Mouse (Mus musculus) heart, embryonic 16.5 days (tissue): ENCODE data around the gene Prss32. TPM values are rescaled to one million over a fixed set of nuclear protein-coding genes. Genes with fewer than 3 reads are reported as not detected.

ENCODE experiments used
- ATAC-seq: fragments of 200-750 bp; cut with Nextera tagmentation; replicated peaks from 2 replicates; pipeline ENCODE4 v1.8.0; 2017; ENCODE audit warnings: moderate number of reproducible peaks; ENCODE audit not compliant: insufficient read depth, low FRiP score; ENCODE audit errors: extremely low read depth
- H3K27ac ChIP-seq: fragments of 300-500 bp; sonication (generic); 2 replicates; pipeline ENCODE4 v1.5.1; 2014; ENCODE audit warnings: mild to moderate bottlenecking, low read length, control low read depth, moderate library complexity
- H3K27me3 ChIP-seq: fragments of 300-500 bp; sonication (generic); 2 replicates; pipeline ENCODE4 v1.6.1; 2014; ENCODE audit warnings: low read length, mixed read lengths; ENCODE audit not compliant: control insufficient read depth, insufficient read depth
- H3K36me3 ChIP-seq: fragments of 300-500 bp; sonication (generic); 2 replicates; pipeline ENCODE4 v1.6.1; 2014; ENCODE audit not compliant: control insufficient read depth, insufficient read depth
- H3K4me1 ChIP-seq: fragments of 300-500 bp; sonication (generic); 2 replicates; pipeline ENCODE4 v1.6.1; 2014; ENCODE audit warnings: low read length, mixed read lengths; ENCODE audit not compliant: control insufficient read depth, insufficient read depth
- H3K4me2 ChIP-seq: fragments of 300-500 bp; sonication (generic); 2 replicates; pipeline ENCODE4 v1.6.1; 2014; ENCODE audit warnings: low read depth, mild to moderate bottlenecking, control low read depth, low read length
- H3K4me3 ChIP-seq: fragments of 300-500 bp; sonication (generic); 2 replicates; pipeline ENCODE4 v1.5.1; 2014; ENCODE audit warnings: mild to moderate bottlenecking, control low read depth, low read length
- H3K9ac ChIP-seq: fragments of 300-500 bp; sonication (generic); 2 replicates; pipeline ENCODE4 v1.6.1; 2014; ENCODE audit warnings: low read length, control low read depth
- H3K9me3 ChIP-seq: fragments of 300-500 bp; sonication (generic); replicated peaks from 2 replicates; pipeline ENCODE4 v1.6.1; 2016; ENCODE audit warnings: low read length; ENCODE audit not compliant: control insufficient read depth
- whole genome bisulfite sequencing: fragments of 180-500 bp; shearing (Covaris S2); extraction: QIAGEN DNeasy Blood & Tissue Kit; methylation state at CpG from one replicate; pipeline ENCODE4 v1.1.7; 2014; 5-methylcytosine and 5-hydroxymethylcytosine counted together
- polyA plus RNA-seq: library from polyadenylated mRNA; unstranded; fragments of >200 nt; fragmentation: Nextera tagmentation; extraction: Ambion mirVana; gene quantifications from 2 replicates; pipeline ENCODE4 v1.2.1, GENCODE M21; 2015

Prss32 gene
- polyA plus RNA-seq, 1 experiment from 2014 or later = 0.50 TPM

DNA sequence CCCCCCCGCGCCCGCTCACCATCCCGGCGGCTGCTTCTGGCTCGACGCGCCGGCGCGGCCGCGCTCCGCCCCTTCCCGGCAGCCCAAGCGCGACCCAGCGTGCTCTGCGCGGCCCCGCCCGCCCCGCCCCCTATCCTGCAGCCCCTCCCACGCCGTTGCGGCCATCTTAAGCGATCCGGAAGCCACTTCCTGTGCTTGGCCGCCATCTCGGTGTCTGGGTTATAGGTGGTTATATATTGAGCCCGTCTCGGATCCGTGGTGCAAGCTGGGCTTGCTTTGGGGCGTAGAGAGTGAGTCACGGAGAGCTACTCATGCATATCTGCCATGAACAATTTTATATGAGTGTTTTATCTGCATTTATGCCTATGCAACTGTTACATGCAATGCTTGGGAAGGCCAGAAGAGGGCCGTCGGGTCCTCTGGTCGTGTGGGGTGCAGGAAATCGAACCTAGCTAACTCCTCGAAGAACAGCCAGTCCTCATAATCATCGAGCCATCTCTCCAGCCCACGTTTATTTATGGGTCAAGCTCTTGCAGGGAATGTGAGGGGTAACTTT, 14.5 kb upstream of the Prss32 start, which contains the start of gene Elob:
TSS of gene Elob (minus strand) at position 73 of the 556 bp plus-strand sequence.
- peak; percentile 94 for ATAC-seq
- H3K9me3 ChIP-seq = peaks cover 5% of the 10 kb centered on the region; the same call in 1 of the 2 replicates
- peak within 1 kb of the TSS; percentile 92 for H3K4me2 ChIP-seq
- H3K4me3 ChIP-seq = peak within 1 kb of the TSS; percentile 95
- H3K27me3 ChIP-seq = peaks cover 24% of the 10 kb centered on the region
- peaks cover 24% of the 10 kb centered on the region for H3K36me3 ChIP-seq
- peak within 1 kb of the TSS; percentile 96 for H3K27ac ChIP-seq
- H3K4me1 ChIP-seq = peaks cover 12% of the 10 kb centered on the region
- peak within 1 kb of the TSS; percentile 94 for H3K9ac ChIP-seq
- 1% methylated on average over 32 of the region's 42 CpGs for WGBS

DNA sequence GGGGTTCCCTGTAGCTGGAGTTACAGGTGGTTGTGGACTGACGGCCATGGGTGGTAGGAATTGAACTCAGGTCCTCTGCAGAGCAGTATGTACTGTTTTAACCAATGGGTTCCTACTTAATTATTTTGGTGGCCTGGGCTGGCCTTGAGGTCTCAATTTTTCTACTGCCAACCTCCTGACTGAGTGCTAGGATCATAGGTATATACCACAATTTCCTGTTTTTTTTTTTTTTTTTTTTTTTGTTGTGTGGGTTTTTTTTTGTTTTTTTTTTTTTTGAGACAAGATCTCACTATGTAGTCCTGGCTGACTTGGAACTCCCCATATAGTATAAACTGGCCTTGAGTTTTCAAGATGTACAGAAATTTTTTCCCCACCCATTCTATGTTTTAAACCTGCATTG, 12.5 kb upstream of the Prss32 start:
- Histone ChIP-seq H3K9me3 (peaks cover 5% of the 10 kb centered on the region; the same call in 1 of the 2 replicates), H3K4me3 (no peak overlapping the region), H3K4me1 (peaks cover 12% of the 10 kb centered on the region), H3K27me3 (peaks cover 27% of the 10 kb centered on the region), H3K4me2 (no peak overlapping the region), H3K9ac (no peak overlapping the region), H3K27ac (no peak overlapping the region), H3K36me3 (peaks cover 11% of the 10 kb centered on the region)
- WGBS = 91% methylated on average over 1 of the region's 1 CpGs
- ATAC-seq = no peak

DNA sequence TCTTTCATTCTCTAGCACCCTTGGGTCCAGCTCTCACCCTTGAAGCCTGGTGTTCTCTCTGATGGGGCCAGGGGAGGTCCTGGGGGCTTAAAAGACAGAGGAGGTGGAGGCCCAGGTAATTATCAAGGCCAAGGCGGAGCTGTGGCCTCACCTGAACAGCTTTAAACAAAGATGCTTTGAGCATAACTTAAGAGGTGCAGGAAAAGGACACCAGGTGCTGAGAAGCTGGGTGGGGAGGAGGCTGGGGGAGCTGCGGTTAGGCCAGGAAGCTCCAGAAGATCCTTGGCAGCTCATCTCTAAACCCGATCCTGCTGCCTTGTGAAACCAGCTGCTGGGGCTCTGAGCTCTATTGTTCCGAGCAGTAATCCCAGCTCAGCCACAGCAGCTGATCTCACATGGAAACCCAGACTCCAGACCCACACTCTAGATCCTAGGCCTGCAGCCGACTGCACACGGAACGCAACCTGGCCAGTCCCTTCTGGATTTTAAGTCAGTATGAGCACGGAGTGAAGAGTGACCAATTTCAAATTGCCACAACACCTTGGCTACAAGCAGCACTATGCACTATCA, 7.6 kb upstream of the Prss32 start, which contains the start of gene Prss33:
TSS of gene Prss33 (minus strand) at position 51 of the 570 bp plus-strand sequence.
- H3K4me3 ChIP-seq = no peak within 1 kb of the TSS
- H3K36me3 ChIP-seq = no peaks in the 10 kb centered on the region
- no peak within 1 kb of the TSS for H3K27ac ChIP-seq
- H3K27me3 ChIP-seq = peaks cover 25% of the 10 kb centered on the region
- WGBS = 75% methylated on average over 8 of the region's 8 CpGs
- no peaks in the 10 kb centered on the region for H3K9me3 ChIP-seq
- no peak for ATAC-seq
- H3K9ac ChIP-seq = no peak within 1 kb of the TSS
- H3K4me2 ChIP-seq = no peak within 1 kb of the TSS
- no peaks in the 10 kb centered on the region for H3K4me1 ChIP-seq

DNA sequence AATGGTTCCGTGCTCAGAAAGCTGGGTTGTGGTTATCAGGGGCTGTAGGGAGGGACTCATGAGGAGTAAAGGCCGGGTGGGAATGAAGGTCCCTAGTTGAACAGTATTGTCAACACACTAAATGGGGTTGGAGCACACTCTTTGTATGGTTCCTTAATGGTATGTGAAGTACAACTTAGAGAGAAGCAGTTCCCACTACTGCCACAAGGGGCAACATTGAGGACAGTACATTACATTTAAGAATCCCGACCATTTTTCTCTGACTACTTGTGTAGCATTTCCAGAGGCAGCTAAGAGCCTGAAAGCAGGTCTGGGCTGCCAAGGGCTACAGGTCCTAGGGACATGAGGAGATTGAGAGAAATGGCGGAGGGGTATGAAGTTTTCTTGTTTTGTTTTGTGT, 2.5 kb upstream of the Prss32 start:
- 31% methylated on average over 4 of the region's 4 CpGs for WGBS
- H3K4me2 ChIP-seq = no peak overlapping the region
- ATAC-seq = no peak

DNA sequence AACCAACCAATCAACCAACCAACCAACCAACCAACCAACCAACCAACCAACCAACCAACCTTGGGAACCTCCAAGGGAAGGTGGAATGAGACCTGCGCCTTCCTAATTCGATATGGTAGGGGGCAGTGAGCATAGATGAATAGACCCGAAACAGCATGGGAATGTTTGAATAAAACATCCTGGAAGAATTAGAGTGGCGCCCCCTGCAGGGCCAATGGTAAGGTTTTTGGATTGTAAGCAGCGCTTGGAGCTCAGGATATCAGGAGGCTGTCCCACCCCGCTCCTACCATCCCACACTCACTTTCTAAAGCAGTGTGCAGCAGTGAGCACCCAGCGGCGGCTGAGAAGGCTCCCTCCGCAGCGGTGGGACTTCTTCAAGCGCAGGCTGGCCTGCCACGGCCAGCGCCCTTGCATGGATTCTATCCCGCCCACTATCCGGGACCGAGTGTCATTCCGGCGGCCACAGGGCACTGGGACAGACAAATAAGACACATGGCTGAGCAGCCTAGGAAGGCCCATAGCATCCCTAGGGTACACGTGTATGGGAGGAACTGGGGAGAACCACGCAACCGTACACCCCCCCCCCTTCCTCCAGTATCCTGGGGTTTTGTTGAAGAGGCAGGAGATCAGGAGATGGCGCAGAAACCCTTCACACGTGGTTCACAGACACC, 379 bp upstream of the Prss32 start:
- no peak for ATAC-seq

More for the DNA sequence above, 2.5 kb upstream of the Prss32 start:
- no peaks in the 10 kb centered on the region for H3K36me3 ChIP-seq
- no peak overlapping the region for H3K4me3 ChIP-seq
- H3K4me1 ChIP-seq = no peaks in the 10 kb centered on the region
- H3K9me3 ChIP-seq = no peaks in the 10 kb centered on the region
- H3K9ac ChIP-seq = no peak overlapping the region
- no peaks in the 10 kb centered on the region; the same call in 1 of the 2 replicates for H3K27me3 ChIP-seq
- H3K27ac ChIP-seq = no peak overlapping the region

DNA sequence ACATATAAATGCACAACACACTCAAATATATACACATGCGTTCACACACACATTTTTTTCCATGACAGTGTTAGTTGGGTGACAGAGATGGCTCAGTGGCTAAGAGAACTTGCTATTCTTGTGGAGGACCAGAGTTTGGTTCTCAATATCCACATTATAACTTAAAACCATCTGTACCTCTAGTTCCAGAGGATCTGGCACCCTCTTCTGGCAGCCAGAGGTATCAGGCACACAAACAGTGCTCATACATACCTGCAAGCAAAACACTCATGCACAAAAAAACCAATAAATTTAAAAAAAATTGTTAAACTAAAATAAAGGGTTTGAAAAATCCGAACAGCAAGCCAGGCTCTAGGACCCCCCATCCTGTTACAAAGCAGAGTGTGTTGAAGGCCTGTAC, 6.4 kb downstream of the Prss32 start:
- no peaks in the 10 kb centered on the region for H3K27me3 ChIP-seq
- H3K36me3 ChIP-seq = no peaks in the 10 kb centered on the region
- peaks cover 6% of the 10 kb centered on the region; the same call in 1 of the 2 replicates for H3K4me1 ChIP-seq
- H3K9ac ChIP-seq = no peak overlapping the region
- H3K4me2 ChIP-seq = no peak overlapping the region
- no peak overlapping the region for H3K27ac ChIP-seq
- WGBS = 65% methylated on average over 2 of the region's 2 CpGs
- H3K9me3 ChIP-seq = no peaks in the 10 kb centered on the region
- no peak for ATAC-seq
- no peak overlapping the region for H3K4me3 ChIP-seq

More for the DNA sequence above, 379 bp upstream of the Prss32 start:
- no peak overlapping the region for H3K27ac ChIP-seq
- no peaks in the 10 kb centered on the region for H3K4me1 ChIP-seq
- H3K4me2 ChIP-seq = no peak overlapping the region
- H3K27me3 ChIP-seq = no peaks in the 10 kb centered on the region; the same call in 1 of the 2 replicates
- no peaks in the 10 kb centered on the region for H3K9me3 ChIP-seq
- no peaks in the 10 kb centered on the region for H3K36me3 ChIP-seq
- no peak overlapping the region for H3K9ac ChIP-seq
- WGBS = 41% methylated on average over 23 of the region's 23 CpGs
- no peak overlapping the region for H3K4me3 ChIP-seq

DNA sequence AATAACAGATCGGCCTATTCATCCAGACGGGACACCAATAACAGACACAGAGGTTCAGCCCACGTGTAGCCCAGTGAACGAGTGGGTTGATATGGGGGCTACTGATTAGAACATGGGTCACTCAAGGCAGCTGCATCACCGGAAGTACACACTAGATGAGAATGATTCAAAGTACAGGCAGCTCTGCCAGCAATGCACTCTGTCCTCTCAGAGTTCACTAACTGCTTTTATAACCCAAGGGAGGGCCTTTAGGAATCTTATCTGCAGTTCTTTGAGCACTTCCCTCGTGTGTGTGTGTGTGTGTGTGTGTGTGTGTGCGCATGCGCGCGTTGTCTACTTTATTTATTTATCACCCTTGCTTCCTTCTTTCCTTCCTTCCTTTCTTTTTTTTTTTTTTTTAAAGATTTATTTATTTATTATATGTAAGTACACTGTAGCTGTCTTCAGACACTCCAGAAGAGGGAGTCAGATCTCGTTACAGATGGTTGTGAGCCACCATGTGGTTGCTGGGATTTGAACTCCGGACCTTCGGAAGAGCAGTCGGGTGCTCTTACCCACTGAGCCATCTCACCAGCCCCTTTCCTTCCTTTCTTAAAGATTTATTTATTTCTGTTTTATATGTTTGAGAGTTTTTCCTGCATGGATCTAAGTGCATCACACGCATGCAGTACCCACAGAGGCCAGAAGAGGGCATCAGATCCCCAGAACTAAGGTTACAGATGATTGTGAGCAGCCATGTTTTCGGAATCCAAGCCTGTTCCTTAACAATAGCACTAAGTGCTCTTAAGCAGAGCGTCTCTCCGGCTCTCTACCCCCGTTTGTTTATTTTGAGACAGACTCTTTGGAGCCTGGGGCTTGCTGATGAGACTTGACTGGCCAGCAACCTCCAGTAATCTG, 7.4 kb downstream of the Prss32 start:
- no peak overlapping the region for H3K9ac ChIP-seq
- no peak overlapping the region for H3K27ac ChIP-seq
- 43% methylated on average over 17 of the region's 19 CpGs for WGBS
- H3K36me3 ChIP-seq = no peaks in the 10 kb centered on the region
- no peaks in the 10 kb centered on the region for H3K9me3 ChIP-seq
- no peak overlapping the region for H3K4me3 ChIP-seq
- no peaks in the 10 kb centered on the region for H3K27me3 ChIP-seq
- H3K4me1 ChIP-seq = peaks cover 6% of the 10 kb centered on the region; the same call in 1 of the 2 replicates
- ATAC-seq = no peak
- no peak overlapping the region for H3K4me2 ChIP-seq

DNA sequence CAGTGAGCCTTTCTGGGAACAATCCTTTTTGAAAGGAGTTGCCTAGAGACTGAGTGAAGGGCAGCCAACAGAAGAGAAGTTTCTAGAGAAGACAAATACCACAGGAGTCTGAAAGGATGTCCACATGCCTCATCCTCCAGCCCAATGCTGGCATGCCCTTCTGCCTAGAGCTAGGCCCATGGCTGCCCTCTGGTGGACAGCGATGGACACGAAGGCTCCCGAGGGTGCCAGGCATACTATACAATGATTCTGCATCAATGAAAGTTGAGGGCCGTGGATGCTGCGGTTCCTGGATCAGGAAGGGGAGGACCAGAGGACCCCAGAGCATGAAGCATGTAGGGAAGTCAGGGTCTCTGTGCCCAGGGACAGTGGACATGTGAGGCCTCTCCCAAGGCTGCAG, 9.6 kb downstream of the Prss32 start:
- H3K4me3 ChIP-seq = no peak overlapping the region
- no peak overlapping the region for H3K27ac ChIP-seq
- WGBS = 34% methylated on average over 5 of the region's 5 CpGs
- H3K27me3 ChIP-seq = no peaks in the 10 kb centered on the region
- no peak for ATAC-seq
- H3K4me1 ChIP-seq = peaks cover 6% of the 10 kb centered on the region; the same call in 1 of the 2 replicates
- no peaks in the 10 kb centered on the region for H3K36me3 ChIP-seq
- no peak overlapping the region for H3K9ac ChIP-seq
- no peak overlapping the region for H3K4me2 ChIP-seq
- no peaks in the 10 kb centered on the region for H3K9me3 ChIP-seq
